Mouse (Mus musculus) lung, adult 2 months (tissue): ENCODE measurements around the gene Egfl8.

Source experiments
- CTCF ChIP-seq: fragments of 200-500 bp; IDR thresholded peaks from 2 replicates; pipeline ENCODE4 v1.5.1; 2011; ENCODE audit warnings: mild to moderate bottlenecking, low read length, control low read depth; ENCODE audit not compliant: insufficient read depth
- POLR2A ChIP-seq: fragments of 200-500 bp; IDR thresholded peaks from 2 replicates; pipeline ENCODE4 v1.6.1; 2011; ENCODE audit warnings: low read depth, mild to moderate bottlenecking, control low read depth, low read length, borderline replicate concordance; ENCODE audit errors: extremely low read depth

DNA sequence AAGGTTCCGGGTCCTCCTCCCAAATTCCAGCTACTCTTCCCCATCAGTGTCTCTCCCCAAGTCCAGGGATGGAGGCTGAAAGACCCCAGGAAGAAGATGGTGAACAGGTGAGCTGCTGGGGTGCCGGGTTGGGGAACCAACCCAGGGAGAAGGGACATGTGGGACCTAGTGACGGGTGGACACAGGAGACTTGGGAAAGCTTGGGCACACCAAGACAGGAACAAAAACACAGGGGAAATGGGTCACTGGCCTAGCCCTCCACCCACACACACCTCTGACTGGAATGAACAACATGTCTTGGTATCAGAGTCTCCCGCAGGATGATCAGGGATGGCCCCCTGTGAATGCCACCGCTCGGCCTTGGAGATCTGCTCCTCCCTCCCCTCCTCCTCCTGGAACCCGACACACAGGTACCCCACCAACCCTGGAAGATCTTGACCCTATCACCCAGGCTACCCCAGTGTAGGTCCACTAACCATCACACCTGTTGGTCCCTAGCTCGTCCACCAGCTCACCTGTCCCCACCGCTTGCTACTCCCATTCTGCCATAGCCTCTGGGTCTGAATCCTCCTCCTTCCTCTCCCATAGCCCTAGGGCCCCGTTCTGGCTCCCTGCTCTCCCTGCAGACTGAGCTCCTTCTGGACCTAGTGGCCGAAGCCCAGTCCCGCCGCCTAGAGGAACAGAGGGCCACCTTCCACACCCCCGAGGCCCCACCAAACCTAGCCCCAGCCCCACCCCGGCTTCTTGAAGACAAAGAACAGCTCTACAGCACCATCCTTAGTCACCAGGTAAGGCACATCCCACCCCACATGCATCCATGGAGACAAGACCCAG is 25.4 kb downstream of the Egfl8 start:
- TF ChIP-seq POLR2A (no peak), CTCF (no peak)
